Mouse (Mus musculus): ENCODE measurements around the gene Sergef.

Sergef gene

DNA sequence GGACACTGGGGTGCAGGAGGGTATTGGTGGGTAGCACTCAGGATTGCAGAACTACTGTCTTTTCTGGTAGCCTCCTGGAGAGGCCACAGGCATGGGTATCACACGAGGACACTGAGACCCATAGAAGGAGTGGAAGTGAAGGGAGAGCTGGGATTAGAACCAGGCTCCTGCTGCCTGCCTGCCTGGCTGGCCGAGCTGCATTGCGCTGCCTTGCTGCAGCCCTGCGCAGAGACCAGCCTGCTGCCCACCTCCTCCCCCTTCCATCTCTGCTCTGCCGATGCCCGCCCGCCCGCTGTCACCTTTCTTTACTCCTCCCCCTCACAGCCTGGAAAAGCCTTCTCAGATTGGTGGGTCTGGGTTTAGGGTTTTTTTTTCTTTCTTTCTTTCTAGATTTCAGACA is 239.3 kb downstream of the Sergef start:
- DNase-seq, result no peak

DNA sequence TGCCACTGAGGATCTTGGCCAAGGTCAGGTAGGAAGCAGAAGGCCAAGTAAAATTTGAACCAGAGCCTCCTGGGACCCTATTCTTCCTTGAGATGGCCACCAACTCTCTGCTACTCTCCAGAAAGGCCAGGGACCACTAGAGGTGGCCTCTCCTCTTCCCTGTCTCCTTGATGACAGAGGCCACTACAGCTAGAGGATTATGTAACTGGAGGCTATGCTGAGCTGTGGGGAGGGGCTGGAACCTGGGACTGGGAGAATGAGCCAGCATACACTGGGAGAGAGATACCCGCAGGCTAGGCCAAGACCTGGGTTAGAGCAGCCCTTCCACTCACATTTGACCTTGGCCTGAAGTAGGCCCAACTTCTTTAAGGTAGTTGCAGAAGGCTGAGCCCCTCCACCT is 239.9 kb downstream of the Sergef start:
- DNase-seq, result no peak

- DNase-seq, result no peak
Observed at GRCm38 (mm10) chr7:46398612-46399011, 241.0 kb downstream of the Sergef start.

- DNase-seq, result no peak
Observed at GRCm38 (mm10) chr7:46397732-46398333, 241.8 kb downstream of the Sergef start.

GRCm38 (mm10) chr7:46396928-46397731 is 242.5 kb downstream of the Sergef start:
- no peak for DNase-seq

DNA sequence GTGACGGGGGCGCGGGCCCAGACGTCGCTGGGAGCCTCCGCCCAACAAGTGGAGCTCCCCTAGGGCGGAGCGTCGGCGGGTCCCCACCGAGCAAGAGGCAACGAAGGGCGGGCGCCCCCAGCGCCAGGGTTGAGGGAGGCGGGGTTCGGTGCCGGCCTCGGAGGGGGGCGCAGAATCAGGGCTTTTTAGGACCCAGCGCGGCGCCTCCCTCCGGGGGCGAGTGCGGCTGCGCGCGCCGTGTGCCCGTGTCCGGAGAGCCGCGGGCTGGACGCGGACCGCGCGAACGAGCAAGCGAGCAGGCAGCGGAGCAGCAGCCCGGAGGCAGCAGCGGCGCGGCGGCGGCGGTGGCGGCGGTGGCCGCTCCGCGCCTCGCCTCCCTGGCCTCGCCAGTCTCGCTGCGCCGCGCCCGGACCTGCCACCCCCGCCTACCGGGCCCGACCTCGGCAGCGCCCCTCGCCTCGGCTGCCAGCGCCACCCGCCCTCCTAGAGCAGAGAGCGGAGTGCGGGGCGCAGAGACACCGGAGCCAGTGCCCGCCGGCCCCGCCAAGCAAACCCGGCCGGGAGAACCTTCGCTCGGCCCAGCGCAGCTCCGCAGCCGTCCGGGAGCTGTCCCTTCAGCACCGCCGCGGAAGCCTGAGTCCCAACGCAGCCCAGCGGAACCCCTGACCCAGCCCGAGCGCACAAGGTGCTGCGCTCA is 243.2 kb downstream of the Sergef start, which contains the start of gene Kcnc1:
Gene Kcnc1, plus strand, starts transcription at position 267 of the 697 bp plus-strand sequence.
- DNase-seq, result peak; percentile 85

GRCm38 (mm10) chr7:46395571-46395970 is 244.0 kb downstream of the Sergef start:
- no peak for DNase-seq

DNA sequence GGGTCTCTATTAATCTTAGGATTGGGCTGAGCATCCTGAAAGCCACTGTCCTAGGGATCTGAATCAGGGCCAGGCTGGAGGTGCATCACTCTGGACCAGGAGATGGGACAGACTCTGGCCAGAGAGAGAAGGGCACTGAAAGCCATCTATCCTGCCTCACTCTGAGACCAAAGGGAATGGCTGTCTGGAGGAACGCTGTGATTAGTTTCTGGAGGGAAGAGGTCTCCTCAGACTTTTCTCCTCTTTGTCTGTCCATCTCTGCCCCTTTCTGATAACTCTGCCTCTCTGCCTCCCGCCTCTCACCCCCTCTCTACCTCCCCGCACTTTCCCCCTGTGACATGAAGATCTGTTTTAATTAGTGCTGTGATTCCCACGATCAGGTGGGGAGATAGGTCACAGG is 244.7 kb downstream of the Sergef start:
- DNase-seq, result no peak

DNA sequence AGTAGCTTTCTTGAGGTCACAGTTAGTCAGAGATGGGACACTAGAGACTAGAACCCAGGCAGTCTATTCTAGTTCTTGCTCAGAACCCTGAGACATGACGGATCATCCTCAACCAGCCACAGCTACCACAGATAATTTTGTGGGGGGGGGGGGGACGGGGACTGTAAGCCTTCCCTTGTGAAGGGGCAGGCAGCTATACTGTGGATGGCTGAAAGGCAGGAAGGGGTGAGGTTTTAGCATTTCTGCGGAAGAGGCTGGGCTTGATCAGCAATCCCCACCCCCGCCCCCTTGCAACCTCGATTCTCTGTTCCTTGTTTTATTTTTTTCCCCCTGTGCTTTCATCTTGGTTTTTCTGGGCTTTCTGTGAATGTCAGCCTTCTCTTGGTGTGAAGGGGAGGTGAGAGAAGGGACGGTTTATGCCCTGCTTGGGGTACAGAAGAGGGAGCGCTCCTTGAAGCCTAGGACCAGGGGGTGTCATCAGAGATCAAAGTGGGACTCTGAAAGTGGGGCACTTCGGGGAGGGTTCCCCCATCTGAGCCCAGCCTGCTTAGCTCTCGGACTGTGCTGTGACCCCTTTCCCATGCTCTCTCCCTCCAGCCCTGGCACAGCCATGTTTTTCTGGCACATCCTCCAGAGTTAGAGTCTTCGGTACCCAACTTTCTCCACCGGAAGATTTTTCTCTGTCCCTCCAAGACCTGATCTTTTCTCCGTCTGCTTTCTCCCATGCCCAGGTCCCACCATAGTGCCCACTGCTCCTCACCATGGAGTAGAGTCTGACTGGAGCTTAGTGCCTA is 245.7 kb downstream of the Sergef start:
- no peak for DNase-seq
